Mouse (Mus musculus) small intestine, adult 2 months (tissue): ENCODE measurements around the gene Olfr739.

Experiments used
- CTCF ChIP-seq: fragments of 200-500 bp; IDR thresholded peaks from 2 replicates; pipeline ENCODE4 v1.5.1; 2012; ENCODE audit warnings: low read depth, mild to moderate bottlenecking, control low read depth, inconsistent platforms, low read length, moderate library complexity, mixed read lengths; ENCODE audit not compliant: insufficient replicate concordance, insufficient read length; ENCODE audit errors: extremely low read depth
- POLR2A ChIP-seq: fragments of 200-500 bp; IDR thresholded peaks from 2 replicates; pipeline ENCODE4 v1.6.1; 2012; ENCODE audit warnings: low read depth, mild to moderate bottlenecking, control low read depth, inconsistent platforms, low read length, moderate library complexity

GRCm38 (mm10) chr14:50407268-50407667 is 11.2 kb upstream of the Olfr739 start, which contains the start of gene Olfr738:
- TF ChIP-seq CTCF: no peak
- no peak for TF ChIP-seq POLR2A
